Mouse (Mus musculus) c-Kit-positive CD71-positive TER-119-positive erythroid progenitor cells, embryonic 14.5 days (primary cell): ENCODE measurements around the gene 2210407C18Rik.
A peak's percentile ranks its signal among the peaks of the same experiment; 100 is the strongest.

Source experiments
- DNase-seq: peaks from one replicate; pipeline ENCODE4 v3.0.0-alpha.2; 2013; ENCODE audit warnings: low spot score

The 2210407C18Rik gene

GRCm38 (mm10) chr11:58602062-58602461 lies 13.8 kb downstream of the 2210407C18Rik start:
- DNase-seq: no peak

- peak; percentile 40 for DNase-seq
Measured at GRCm38 (mm10) chr11:58597837-58598236, 18.0 kb downstream of the 2210407C18Rik start.

- no peak for DNase-seq
Measured at GRCm38 (mm10) chr11:58594814-58595213, 21.1 kb downstream of the 2210407C18Rik start, which contains the start of gene Olfr324. Gene Olfr324 (plus strand): TSS chr11:58595114.

- no peak for DNase-seq
Measured at GRCm38 (mm10) chr11:58588620-58589250, 27.1 kb downstream of the 2210407C18Rik start.

- peak; percentile 81 for DNase-seq
Measured at GRCm38 (mm10) chr11:58587898-58588348, 28.0 kb downstream of the 2210407C18Rik start.

GRCm38 (mm10) chr11:58578636-58579035 lies 37.2 kb downstream of the 2210407C18Rik start:
- no peak for DNase-seq

- no peak for DNase-seq
Measured at GRCm38 (mm10) chr11:58577430-58577829, 38.4 kb downstream of the 2210407C18Rik start, which contains the start of gene Olfr325. Gene Olfr325 (plus strand): TSS chr11:58577730.

- DNase-seq: no peak
Measured at GRCm38 (mm10) chr11:58570405-58570804, 45.5 kb downstream of the 2210407C18Rik start, which contains the start of gene Olfr224. Gene Olfr224 (minus strand): TSS chr11:58570553.
